Mouse (Mus musculus): ENCODE measurements at regions not wholly inside any gene's neighbourhood (a gene's known extent, or its start where the extent isn't known, plus 50 kb on each side); places are given as distances from the start of the nearest gene placed in this dataset.

DNA sequence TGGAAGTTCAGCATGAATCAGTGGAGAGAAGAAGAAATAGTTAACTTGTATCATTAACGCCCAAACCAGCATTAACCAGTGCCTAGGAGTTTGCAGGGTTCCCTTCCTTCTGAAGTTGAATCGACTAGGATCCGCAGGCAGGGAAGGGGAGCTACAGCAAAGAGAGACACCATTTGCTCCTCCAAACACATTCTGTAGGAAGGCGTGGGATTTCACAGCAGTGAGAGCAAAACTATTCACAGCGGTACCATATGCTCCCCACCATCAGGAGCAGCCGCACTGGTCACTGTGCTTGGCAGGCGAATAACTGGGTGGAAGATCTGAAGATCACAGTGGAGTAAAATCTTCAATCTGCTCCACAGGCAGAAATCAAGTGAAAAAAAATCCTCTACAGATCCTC lies 610.3 kb downstream of the Lmo4 start:
- TF ChIP-seq CTCF (IDR thresholded peaks at IDR 0.05; ENCODE audit: low read depth) = no peak
- no peak for TF ChIP-seq EP300 (IDR thresholded peaks at IDR 0.05; ENCODE audit: low read depth)

Data from liver, postnatal 0 days (tissue).